8 mouse cellular contexts compared by ENCODE assay signal in the genomic region with DNA sequence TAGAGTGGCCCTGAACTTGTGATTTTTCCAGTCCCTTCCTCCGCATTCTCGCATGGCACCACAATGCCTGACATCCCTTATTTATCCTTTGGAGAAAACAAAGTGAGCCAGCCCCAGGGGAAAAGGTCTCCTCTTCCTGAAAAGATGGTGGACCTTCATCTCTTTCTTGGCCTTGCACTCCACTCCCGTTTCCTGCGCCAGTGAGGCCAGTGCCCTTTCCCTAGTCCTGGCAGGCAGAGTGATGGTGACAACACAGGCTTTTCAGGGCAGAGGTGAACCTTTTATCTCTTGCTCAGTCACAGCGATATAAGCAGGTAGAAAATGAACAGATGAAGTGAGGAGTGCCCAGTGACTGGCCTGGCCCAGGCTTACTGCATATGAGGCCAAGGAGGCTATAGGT. TPM values are rescaled to one million over a fixed set of nuclear protein-coding genes. Genes with fewer than 3 reads are reported as not detected.
DNase-seq lines count a peak whose midpoint lies in the region; ATAC-seq and TF ChIP-seq lines count a peak whose summit lies in the region.

No protein-coding gene starts in this region.

- H3K4me1 ChIP-seq in embryonic facial prominence, embryonic 13.5 days: peaks cover 8% of the 10 kb centered on the region
- peaks cover 12% of the 10 kb centered on the region; the same call in 1 of the 2 replicates for H3K4me1 ChIP-seq in intestine, embryonic 15.5 days (replicated peaks)
- peaks cover 12% of the 10 kb centered on the region for H3K4me1 ChIP-seq in midbrain, embryonic 12.5 days

- peak overlapping the region; percentile 90 for H3K9ac ChIP-seq in embryonic facial prominence, embryonic 13.5 days
- H3K9ac ChIP-seq in intestine, embryonic 15.5 days: peak overlapping the region; percentile 68
- H3K9ac ChIP-seq in midbrain, embryonic 12.5 days (replicated peaks): peak overlapping the region; percentile 72

- peak overlapping the region; percentile 76 for H3K4me2 ChIP-seq in embryonic facial prominence, embryonic 13.5 days
- H3K4me2 ChIP-seq in intestine, embryonic 15.5 days (replicated peaks): peak overlapping the region; percentile 67
- peak overlapping the region; percentile 64 for H3K4me2 ChIP-seq in midbrain, embryonic 12.5 days (replicated peaks)

- H3K27me3 ChIP-seq in embryonic facial prominence, embryonic 13.5 days: no peaks in the 10 kb centered on the region
- no peaks in the 10 kb centered on the region for H3K27me3 ChIP-seq in intestine, embryonic 15.5 days (replicated peaks)
- H3K27me3 ChIP-seq in midbrain, embryonic 12.5 days: no peaks in the 10 kb centered on the region

- H3K36me3 ChIP-seq in embryonic facial prominence, embryonic 13.5 days: peaks cover 53% of the 10 kb centered on the region
- peaks cover 27% of the 10 kb centered on the region for H3K36me3 ChIP-seq in intestine, embryonic 15.5 days
- peaks cover 52% of the 10 kb centered on the region for H3K36me3 ChIP-seq in midbrain, embryonic 12.5 days

- ATAC-seq in embryonic facial prominence, embryonic 13.5 days (ENCODE audit: insufficient number of reproducible peaks, insufficient read depth, low FRiP score, low TSS enrichment, low read depth): no peak
- ATAC-seq in intestine, embryonic 15.5 days: peak; percentile 48
- no peak for ATAC-seq in midbrain, embryonic 12.5 days (ENCODE audit: low FRiP score, low read depth)

- intact Hi-C loops in left cerebral cortex, adult 2 months (cut with DNase I): loop anchor here (5.0 kb wide), 1 partner anchor 80 kb away; no protein-coding TSS in a partner anchor
- intact Hi-C loops in left cerebral cortex, postnatal 10 days (cut with DNase I): no loop called here

- H3K27ac ChIP-seq in left cerebral cortex, adult 2 months: no peak overlapping the region
- H3K27ac ChIP-seq in embryonic facial prominence, embryonic 13.5 days: no peak overlapping the region
- H3K27ac ChIP-seq in intestine, embryonic 15.5 days: 0 out of 2 replicates have a peak overlapping the region, but pooled peaks have one; percentile 8
- H3K27ac ChIP-seq in midbrain, embryonic 12.5 days (replicated peaks): no peak overlapping the region

- WGBS in embryonic facial prominence, embryonic 13.5 days: 35% methylated on average over 5 of the region's 5 CpGs
- WGBS in intestine, embryonic 15.5 days: 24% methylated on average over 5 of the region's 5 CpGs
- 54% methylated on average over 5 of the region's 5 CpGs for whole genome bisulfite sequencing in midbrain, embryonic 12.5 days

- H3K4me3 ChIP-seq in left cerebral cortex, adult 2 months: peak overlapping the region; percentile 94
- H3K4me3 ChIP-seq in embryonic facial prominence, embryonic 13.5 days: peak overlapping the region; percentile 87
- H3K4me3 ChIP-seq in intestine, embryonic 15.5 days (replicated peaks): peak overlapping the region; percentile 56
- H3K4me3 ChIP-seq in midbrain, embryonic 12.5 days: peak overlapping the region; percentile 65

- DNase-seq in left cerebral cortex, adult 2 months (ENCODE audit: extremely low spot score in 1 of 2, low spot score in 2 of 2): no peak
- no peak for DNase-seq in left cerebral cortex, postnatal 10 days (ENCODE audit: extremely low spot score in 1 of 2, low spot score in 2 of 2)
- no peak for DNase-seq in urinary bladder, postnatal 4 days (ENCODE audit: low spot score in 2 of 2)
- DNase-seq in layer of hippocampus, postnatal 10 days (ENCODE audit: low spot score in 2 of 2): no peak
- DNase-seq in thymus, postnatal 25 days: no peak

- no peak for TF ChIP-seq CTCF in left cerebral cortex, adult 2 months (IDR thresholded peaks at IDR 0.05)

- H3K9me3 ChIP-seq in embryonic facial prominence, embryonic 13.5 days: no peaks in the 10 kb centered on the region
- H3K9me3 ChIP-seq in intestine, embryonic 15.5 days: no peaks in the 10 kb centered on the region
- H3K9me3 ChIP-seq in midbrain, embryonic 12.5 days: no peaks in the 10 kb centered on the region

RNA-seq across cellular contexts. Expression of a gene that starts 0.9 kb away (rescaled TPM):
- 10 to 100 TPM; 82.8 to 92.4 TPM for total RNA-seq in left cerebral cortex, adult 2 months (2021)
- 100 to 1,000 TPM in 1 of 2 experiments, 10 to 100 TPM in 1; 99.1 to 104 TPM for total RNA-seq in left cerebral cortex, postnatal 10 days (2021)
- polyA plus RNA-seq in embryonic facial prominence, embryonic 13.5 days (2015; fragmentation: Nextera tagmentation; extraction: Ambion mirVana): 133 and 152 TPM in 2 replicates
- polyA plus RNA-seq in intestine, embryonic 15.5 days (2015; fragmentation: Nextera tagmentation; extraction: Ambion mirVana): 143 and 144 TPM in 2 replicates
- polyA plus RNA-seq in midbrain, embryonic 12.5 days (2016; fragmentation: Nextera tagmentation; extraction: Ambion mirVana): 168 and 185 TPM in 2 replicates
- 100 to 1,000 TPM; 105 to 106 TPM for total RNA-seq in layer of hippocampus, postnatal 10 days (2021)

RNA-seq across cellular contexts. Expression of a gene that starts 20.4 kb away (rescaled TPM):
- 100 to 1,000 TPM; 115 to 121 TPM for total RNA-seq in left cerebral cortex, adult 2 months (2021)
- 10 to 100 TPM; 87.0 to 88.0 TPM for total RNA-seq in left cerebral cortex, postnatal 10 days (2021)
- 150 and 153 TPM in 2 replicates for polyA plus RNA-seq in embryonic facial prominence, embryonic 13.5 days (2015; fragmentation: Nextera tagmentation; extraction: Ambion mirVana)
- 98.2 and 101 TPM in 2 replicates for polyA plus RNA-seq in intestine, embryonic 15.5 days (2015; fragmentation: Nextera tagmentation; extraction: Ambion mirVana)
- 130 and 133 TPM in 2 replicates for polyA plus RNA-seq in midbrain, embryonic 12.5 days (2016; fragmentation: Nextera tagmentation; extraction: Ambion mirVana)
- total RNA-seq in layer of hippocampus, postnatal 10 days (2021): 10 to 100 TPM; 85.4 to 90.5 TPM

RNA-seq across cellular contexts. Expression of a gene that starts 44.9 kb away (rescaled TPM):
- total RNA-seq in left cerebral cortex, adult 2 months (2021): 10 to 100 TPM; 61.5 to 65.4 TPM
- 10 to 100 TPM; 79.0 to 82.2 TPM for total RNA-seq in left cerebral cortex, postnatal 10 days (2021)
- polyA plus RNA-seq in embryonic facial prominence, embryonic 13.5 days (2015; fragmentation: Nextera tagmentation; extraction: Ambion mirVana): 103 and 106 TPM in 2 replicates
- 135 and 136 TPM in 2 replicates for polyA plus RNA-seq in intestine, embryonic 15.5 days (2015; fragmentation: Nextera tagmentation; extraction: Ambion mirVana)
- polyA plus RNA-seq in midbrain, embryonic 12.5 days (2016; fragmentation: Nextera tagmentation; extraction: Ambion mirVana): 123 and 128 TPM in 2 replicates
- total RNA-seq in layer of hippocampus, postnatal 10 days (2021): 10 to 100 TPM; 72.0 to 79.4 TPM

RNA-seq across cellular contexts. Expression of a gene that starts 45.2 kb away (rescaled TPM):
- 100 to 1,000 TPM; 138 to 147 TPM for total RNA-seq in left cerebral cortex, adult 2 months (2021)
- total RNA-seq in left cerebral cortex, postnatal 10 days (2021): 100 to 1,000 TPM; 179 to 183 TPM
- 216 and 239 TPM in 2 replicates for polyA plus RNA-seq in embryonic facial prominence, embryonic 13.5 days (2015; fragmentation: Nextera tagmentation; extraction: Ambion mirVana)
- 201 and 203 TPM in 2 replicates for polyA plus RNA-seq in intestine, embryonic 15.5 days (2015; fragmentation: Nextera tagmentation; extraction: Ambion mirVana)
- 219 and 220 TPM in 2 replicates for polyA plus RNA-seq in midbrain, embryonic 12.5 days (2016; fragmentation: Nextera tagmentation; extraction: Ambion mirVana)
- total RNA-seq in layer of hippocampus, postnatal 10 days (2021): 100 to 1,000 TPM; 165 TPM
